Mouse (Mus musculus): ENCODE measurements around the gene Igf1r.

DNA sequence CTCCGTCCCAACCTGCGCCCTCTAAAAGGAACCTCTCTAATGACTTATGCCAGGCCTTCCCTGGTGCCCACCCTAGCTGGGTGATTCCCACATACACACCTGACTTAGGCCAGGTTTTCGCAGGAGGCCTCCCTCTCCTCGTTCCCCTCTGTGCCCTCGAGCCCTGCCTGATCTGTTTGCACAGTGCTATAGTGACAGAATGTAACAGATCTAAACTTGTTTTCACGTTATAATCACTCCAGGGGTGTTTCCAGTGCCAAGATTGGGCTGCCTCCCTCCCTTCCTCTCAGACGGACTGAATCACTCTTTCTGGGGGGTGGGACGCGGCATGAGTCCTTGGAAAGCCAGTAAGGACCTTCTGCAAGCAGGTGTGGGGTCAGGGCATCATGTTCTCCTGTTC, 108.8 kb downstream of the Igf1r start:
- TF ChIP-seq CTCF (IDR thresholded peaks at IDR 0.05; ENCODE audit: control insufficient read depth, insufficient read depth, low read length) (no peak), POLR2A (IDR thresholded peaks at IDR 0.05; ENCODE audit: borderline replicate concordance, control insufficient read depth, low read depth, low read length) (no peak)
